Mouse (Mus musculus) midbrain, postnatal 0 days (tissue): ENCODE results near the gene Surf2. TPM values are rescaled to one million over a fixed set of nuclear protein-coding genes. Genes with fewer than 3 reads are reported as not detected.
A peak's percentile ranks its signal among the peaks of the same experiment; 100 is the strongest.

ENCODE experiments used
- ATAC-seq: fragments of 200-750 bp; cut with Nextera tagmentation; 2 replicates; pipeline ENCODE4 v1.8.0; 2017; ENCODE audit warnings: moderate number of reproducible peaks, mild to moderate bottlenecking, moderate TSS enrichment, moderate library complexity; ENCODE audit not compliant: low FRiP score
- DNase-seq: peaks from one replicate; pipeline ENCODE4 v3.0.0-alpha.2; 2015; ENCODE audit warnings: low spot score
- H3K27ac ChIP-seq: fragments of 300-500 bp; sonication (generic); 2 replicates; pipeline ENCODE4 v1.5.1; 2014; ENCODE audit warnings: low read depth, mild to moderate bottlenecking, low read length, mixed read lengths
- H3K27me3 ChIP-seq: fragments of 300-500 bp; sonication (generic); 2 replicates; pipeline ENCODE4 v1.6.1; 2014; ENCODE audit warnings: low read length, control low read depth, mixed read lengths; ENCODE audit not compliant: insufficient read depth
- H3K36me3 ChIP-seq: fragments of 300-500 bp; sonication (generic); 2 replicates; pipeline ENCODE4 v1.6.1; 2014; ENCODE audit warnings: low read length, control low read depth, mixed read lengths; ENCODE audit not compliant: insufficient read depth
- H3K4me1 ChIP-seq: fragments of 300-500 bp; sonication (generic); 2 replicates; pipeline ENCODE4 v1.6.1; 2014; ENCODE audit warnings: mild to moderate bottlenecking, control low read depth, antibody characterized with exemption, low read length, mixed read lengths; ENCODE audit not compliant: insufficient read depth
- H3K4me2 ChIP-seq: fragments of 300-500 bp; sonication (generic); 2 replicates; pipeline ENCODE4 v1.6.1; 2014; ENCODE audit warnings: low read depth, mild to moderate bottlenecking, low read length, mixed read lengths; ENCODE audit not compliant: poor library complexity, severe bottlenecking
- H3K4me3 ChIP-seq: fragments of 300-500 bp; sonication (generic); 2 replicates; pipeline ENCODE4 v1.5.1; 2014; ENCODE audit warnings: low read depth, mild to moderate bottlenecking, low read length, moderate library complexity
- H3K9ac ChIP-seq: fragments of 300-500 bp; sonication (generic); replicated peaks from 2 replicates; pipeline ENCODE4 v1.6.1; 2014; ENCODE audit warnings: mild to moderate bottlenecking, low read length, moderate library complexity, mixed read lengths; ENCODE audit not compliant: poor library complexity, severe bottlenecking
- H3K9me3 ChIP-seq: fragments of 300-500 bp; sonication (generic); 2 replicates; pipeline ENCODE4 v1.6.1; 2016; ENCODE audit warnings: low read length, control low read depth
- CTCF ChIP-seq: IDR thresholded peaks from 2 replicates; pipeline ENCODE4 v1.5.1; 2016; ENCODE audit warnings: antibody characterized with exemption, mild to moderate bottlenecking
- WGBS: fragments of 180-500 bp; shearing (Covaris S2); extraction: QIAGEN DNeasy Blood & Tissue Kit; methylation state at CpG from one replicate; pipeline ENCODE4 v1.1.7; 2014; 5-methylcytosine and 5-hydroxymethylcytosine counted together
- polyA plus RNA-seq: library from polyadenylated mRNA; unstranded; fragments of >200 nt; fragmentation: Nextera tagmentation; extraction: Ambion mirVana; gene quantifications from 2 replicates; pipeline ENCODE4 v1.2.1, GENCODE M21; 2015
- total RNA-seq: library from RNA; depleted of rRNA; stranded (reverse); fragments of >200 nt; gene quantifications from 2 replicates; pipeline ENCODE4 v1.2.3, GENCODE M21; 2014

Gene Surf2
- total and polyA plus RNA-seq, 2 experiments from 2014 or later, result 27.5 to 55.2 TPM

DNA sequence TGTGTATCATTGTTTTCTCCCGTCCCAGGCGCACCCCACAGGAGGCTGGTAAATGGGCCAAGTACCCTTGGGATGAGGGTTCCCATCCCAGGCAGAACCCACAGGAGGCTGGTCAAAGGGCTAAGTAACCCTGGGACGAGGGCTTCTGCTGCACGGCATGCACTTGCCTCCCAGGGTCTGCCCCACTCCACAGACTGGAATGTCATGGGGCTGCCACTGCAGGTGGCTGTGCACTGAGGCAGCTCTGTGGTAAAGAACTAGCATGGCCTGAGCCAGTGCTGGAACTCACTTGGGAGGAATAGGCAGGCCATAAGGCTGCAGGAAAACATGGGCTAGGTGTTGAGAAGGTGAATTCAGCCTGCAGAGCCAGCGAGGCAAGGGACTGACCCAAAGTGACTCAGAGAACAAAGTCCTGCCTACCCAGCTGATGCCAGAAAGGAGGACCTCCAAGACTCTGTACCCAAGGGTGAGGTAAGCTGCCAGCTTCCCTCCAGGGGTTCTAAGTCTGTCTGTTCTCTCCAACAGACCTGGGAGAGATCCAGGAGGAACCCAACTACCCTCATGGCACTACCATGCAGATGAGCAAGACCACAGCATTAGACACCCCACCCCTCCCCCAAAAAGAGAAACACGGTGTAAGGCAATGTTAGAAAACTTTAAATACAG lies 4.2 kb downstream of the Surf2 start:
- no peak overlapping the region for H3K9ac ChIP-seq
- H3K9me3 ChIP-seq, result no peaks in the 10 kb centered on the region
- H3K27me3 ChIP-seq, result no peaks in the 10 kb centered on the region
- H3K27ac ChIP-seq, result no peak overlapping the region
- no peak overlapping the region for H3K4me2 ChIP-seq
- peaks cover 17% of the 10 kb centered on the region for H3K4me1 ChIP-seq
- peaks cover 64% of the 10 kb centered on the region for H3K36me3 ChIP-seq
- TF ChIP-seq CTCF, result no peak
- 87% methylated on average over 6 of the region's 6 CpGs for WGBS
- DNase-seq, result no peak
- no peak overlapping the region for H3K4me3 ChIP-seq
- no peak for ATAC-seq

DNA sequence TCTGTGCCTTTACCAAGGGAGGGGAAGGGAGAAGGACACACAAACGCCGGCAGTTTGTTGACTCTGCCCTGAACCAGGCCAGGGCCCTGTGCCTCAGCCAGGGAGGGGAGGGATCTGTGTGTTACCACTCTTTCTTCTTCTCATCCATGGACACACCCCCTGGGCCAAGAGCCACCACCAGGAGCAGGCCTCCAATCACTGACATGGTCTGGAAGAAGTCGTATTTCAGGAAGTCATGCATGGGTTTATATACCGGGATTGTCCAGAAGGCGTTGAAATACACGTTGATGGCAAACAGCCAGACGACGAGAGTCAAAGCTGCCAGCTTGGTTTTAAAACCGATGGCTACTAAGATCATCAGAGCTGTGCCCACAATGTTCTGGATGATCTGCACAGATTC lies 5.6 kb downstream of the Surf2 start:
- no peak for TF ChIP-seq CTCF
- Histone ChIP-seq H3K36me3 (peaks cover 76% of the 10 kb centered on the region), H3K27ac (no peak overlapping the region), H3K27me3 (no peaks in the 10 kb centered on the region), H3K4me1 (peaks cover 11% of the 10 kb centered on the region), H3K9me3 (no peaks in the 10 kb centered on the region), H3K4me3 (no peak overlapping the region), H3K9ac (no peak overlapping the region), H3K4me2 (no peak overlapping the region)
- ATAC-seq (no peak), DNase-seq (no peak)
- WGBS, result 82% methylated on average over 9 of the region's 9 CpGs

DNA sequence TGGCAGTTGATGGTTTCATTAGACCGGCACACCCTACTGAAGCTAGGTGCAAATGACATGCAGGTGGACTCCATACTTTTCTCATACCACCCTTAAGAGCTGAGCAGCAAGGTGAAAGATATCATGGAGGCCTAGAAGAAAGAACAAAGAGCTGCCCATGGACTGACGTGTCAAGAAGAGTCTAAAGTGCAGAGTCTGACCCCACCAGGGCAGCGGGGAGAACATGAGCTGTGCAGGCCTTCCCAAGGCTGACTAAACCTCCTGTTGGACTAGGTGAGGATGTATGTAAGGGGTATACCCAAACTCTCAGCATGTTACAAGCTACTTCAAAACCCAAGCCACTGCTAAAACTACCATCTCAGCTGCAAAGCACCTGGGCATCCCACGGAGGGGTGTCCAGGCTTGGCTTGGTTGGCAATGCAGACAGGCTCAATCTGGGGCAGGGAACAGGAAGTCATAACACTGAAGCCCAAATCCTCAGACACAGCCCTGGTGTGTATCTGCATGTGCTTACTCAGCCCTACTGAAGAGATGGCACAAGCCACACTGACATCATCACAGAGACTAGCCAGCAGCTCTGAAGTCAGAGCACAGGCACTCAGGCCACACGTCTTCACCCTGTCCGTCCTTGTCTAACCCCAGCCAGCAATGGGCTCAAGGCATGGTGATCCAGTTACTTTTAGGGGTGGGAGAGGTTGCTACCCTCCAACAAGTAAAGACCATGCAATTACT lies 11.7 kb downstream of the Surf2 start:
- DNase-seq (no peak), ATAC-seq (no peak)
- Histone ChIP-seq H3K27me3 (no peaks in the 10 kb centered on the region), H3K9ac (no peak overlapping the region), H3K4me3 (no peak overlapping the region), H3K36me3 (peaks cover 43% of the 10 kb centered on the region), H3K9me3 (no peaks in the 10 kb centered on the region), H3K4me2 (no peak overlapping the region), H3K4me1 (peaks cover 7% of the 10 kb centered on the region; the same call in 1 of the 2 replicates), H3K27ac (no peak overlapping the region)
- 92% methylated on average over 6 of the region's 6 CpGs for WGBS
- no peak for TF ChIP-seq CTCF

DNA sequence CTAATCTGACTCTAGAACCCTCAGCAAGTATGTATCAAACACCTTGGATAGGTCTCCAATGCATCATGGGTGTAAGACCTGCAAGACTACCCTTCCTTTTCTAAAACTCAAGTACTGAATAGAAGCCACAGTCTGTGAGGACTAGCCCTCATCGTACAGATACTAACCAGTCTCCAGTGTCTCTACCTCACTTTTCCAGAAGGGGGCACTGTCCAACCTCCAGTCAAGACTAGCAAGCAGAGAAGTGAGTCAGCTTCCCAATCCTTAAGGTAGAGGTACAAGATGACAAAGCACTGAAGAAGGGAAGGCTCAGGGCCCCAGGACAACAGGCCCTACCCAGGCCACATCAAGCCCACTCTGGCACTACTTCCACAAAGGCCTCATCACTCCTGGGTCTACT lies 14.2 kb downstream of the Surf2 start:
- H3K4me3 ChIP-seq, result no peak overlapping the region
- H3K9me3 ChIP-seq, result no peaks in the 10 kb centered on the region
- no peak overlapping the region for H3K4me2 ChIP-seq
- ATAC-seq (no peak), DNase-seq (peak; percentile 58)
- TF ChIP-seq CTCF, result peak; percentile 74
- no peak overlapping the region for H3K27ac ChIP-seq
- no peak overlapping the region for H3K9ac ChIP-seq
- H3K4me1 ChIP-seq, result peaks cover 7% of the 10 kb centered on the region; the same call in 1 of the 2 replicates
- peaks cover 22% of the 10 kb centered on the region for H3K36me3 ChIP-seq
- no peaks in the 10 kb centered on the region for H3K27me3 ChIP-seq
- 43% methylated on average over 1 of the region's 1 CpGs for WGBS

DNA sequence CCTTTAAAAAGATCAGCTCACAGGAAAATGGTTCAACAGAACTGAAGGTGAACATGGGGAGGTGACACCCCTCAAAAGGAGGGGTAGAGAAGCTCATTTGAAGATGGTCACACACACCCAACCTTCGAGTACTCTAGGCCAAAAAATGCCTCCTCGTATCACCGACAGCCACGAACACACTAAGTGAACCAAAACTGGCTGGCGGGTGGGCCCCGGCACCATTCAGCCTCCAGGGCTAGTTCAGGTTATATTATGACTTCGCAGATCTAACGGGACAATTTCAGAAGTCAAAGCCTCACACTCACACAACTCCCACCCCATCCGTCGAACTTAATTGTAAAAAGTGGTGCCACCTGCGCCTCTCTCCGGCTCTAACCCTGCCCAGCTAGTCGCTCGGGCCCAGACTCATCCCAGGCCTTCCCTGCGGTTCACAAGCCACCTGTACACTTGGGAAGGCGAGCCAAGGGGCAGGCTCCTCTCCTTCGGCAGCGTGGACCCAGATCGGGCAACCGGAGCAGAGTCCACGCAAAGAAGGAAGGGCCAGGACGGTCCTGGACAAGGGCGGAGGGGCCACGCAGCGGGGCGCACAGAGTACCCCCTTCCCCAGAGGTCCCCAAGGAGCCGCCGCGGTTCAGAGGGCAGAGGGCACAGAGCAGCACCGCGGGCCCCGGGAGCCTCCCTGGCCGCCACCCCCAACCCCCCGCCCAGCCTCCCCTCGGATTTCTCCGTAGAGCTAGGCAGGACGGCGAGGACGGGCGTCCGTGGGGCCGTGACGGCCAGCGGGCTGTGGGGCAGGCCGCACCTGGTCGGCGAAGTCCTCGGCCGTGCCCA lies 16.5 kb downstream of the Surf2 start:
- H3K9ac ChIP-seq, result peak overlapping the region; percentile 96
- no peaks in the 10 kb centered on the region for H3K27me3 ChIP-seq
- peak overlapping the region; percentile 93 for H3K4me3 ChIP-seq
- WGBS, result 5% methylated on average over 29 of the region's 49 CpGs
- no peaks in the 10 kb centered on the region for H3K9me3 ChIP-seq
- peaks cover 8% of the 10 kb centered on the region for H3K36me3 ChIP-seq
- no peak for DNase-seq
- peak overlapping the region; percentile 78 for H3K27ac ChIP-seq
- H3K4me1 ChIP-seq, result peaks cover 7% of the 10 kb centered on the region; the same call in 1 of the 2 replicates
- H3K4me2 ChIP-seq, result peak overlapping the region; percentile 91
- ATAC-seq, result peak; percentile 4; the same call in 1 of the 2 replicates
- TF ChIP-seq CTCF, result no peak
